In genomic region chr6:146967836-146968235, GRCm38 (mm10) we compare ENCODE assay signal across 39 mouse cellular contexts. TPM values are rescaled to one million over a fixed set of nuclear protein-coding genes. Genes with fewer than 3 reads are reported as not detected.
"Had no signal": no experiment of that assay in that cellular context is flagged by ENCODE, and none has a peak within 500 bp of the region (broad histone marks: within the 10 kb centered on the region; RNA-seq: fewer than 3 reads in every experiment).

No protein-coding gene starts in this region.

- H3K9me3 ChIP-seq: limb, embryonic 10.5 days; limb, embryonic 12.5 days; limb, embryonic 13.5 days; limb, embryonic 15.5 days; liver, embryonic 12.5 days; liver, embryonic 13.5 days; liver, embryonic 15.5 days; lung, embryonic 15.5 days; megakaryocyte, embryonic 14.5 days; midbrain, embryonic 10.5 days; midbrain, embryonic 12.5 days; midbrain, embryonic 13.5 days; midbrain, embryonic 15.5 days; neural tube, embryonic 12.5 days had no signal

- H3K4me3 ChIP-seq: limb, embryonic 10.5 days; limb, embryonic 12.5 days; limb, embryonic 13.5 days; limb, embryonic 15.5 days; liver, embryonic 12.5 days; liver, embryonic 13.5 days; liver, embryonic 15.5 days; lung, embryonic 15.5 days; megakaryocyte, embryonic 14.5 days; midbrain, embryonic 10.5 days; midbrain, embryonic 12.5 days; midbrain, embryonic 13.5 days; midbrain, embryonic 15.5 days; neural tube, embryonic 12.5 days had no signal

- H3K27me3 ChIP-seq: limb, embryonic 12.5 days; limb, embryonic 13.5 days; limb, embryonic 15.5 days; liver, embryonic 12.5 days; liver, embryonic 13.5 days; liver, embryonic 15.5 days; lung, embryonic 15.5 days; megakaryocyte, embryonic 14.5 days; midbrain, embryonic 12.5 days; midbrain, embryonic 13.5 days; midbrain, embryonic 15.5 days; neural tube, embryonic 12.5 days had no signal

- DNase-seq: left cerebral cortex, postnatal 4 days; liver; liver, embryonic 13.5 days; liver, postnatal 0 days; lung, adult 18-20 months; lung, adult 2 months; lung, embryonic 14.5 days; lung, postnatal 10 days; lung, postnatal 14 days; lung, postnatal 36 days; lung, postnatal 4 days; midbrain, embryonic 14.5 days had no signal

- H3K27ac ChIP-seq: limb, embryonic 10.5 days; limb, embryonic 12.5 days; limb, embryonic 13.5 days; limb, embryonic 15.5 days; liver, embryonic 12.5 days; liver, embryonic 13.5 days; liver, embryonic 14.5 days; liver, embryonic 15.5 days; lung, embryonic 15.5 days; macrophage; midbrain, embryonic 10.5 days; midbrain, embryonic 12.5 days; midbrain, embryonic 13.5 days; midbrain, embryonic 15.5 days; neural tube, embryonic 12.5 days had no signal

- H3K36me3 ChIP-seq: limb, embryonic 10.5 days; limb, embryonic 12.5 days; limb, embryonic 15.5 days; liver, embryonic 12.5 days; liver, embryonic 13.5 days; liver, embryonic 15.5 days; lung, embryonic 15.5 days; midbrain, embryonic 10.5 days; midbrain, embryonic 12.5 days; midbrain, embryonic 13.5 days; midbrain, embryonic 15.5 days; neural tube, embryonic 12.5 days had no signal

- H3K4me1 ChIP-seq: limb, embryonic 10.5 days; midbrain, embryonic 10.5 days; midbrain, embryonic 12.5 days; midbrain, embryonic 13.5 days; midbrain, embryonic 15.5 days; neural tube, embryonic 12.5 days had no signal

- H3K4me2 ChIP-seq: limb, embryonic 12.5 days; limb, embryonic 13.5 days; limb, embryonic 15.5 days; liver, embryonic 11.5 days; liver, embryonic 12.5 days; liver, embryonic 13.5 days; liver, embryonic 15.5 days; lung, embryonic 14.5 days; lung, embryonic 15.5 days; midbrain, embryonic 11.5 days; midbrain, embryonic 12.5 days; midbrain, embryonic 13.5 days; midbrain, embryonic 15.5 days; neural tube, embryonic 12.5 days had no signal

RNA-seq across cellular contexts. Expression of gene 1700034J05Rik, which starts 13.6 kb away (rescaled TPM):
- total RNA-seq: left cerebral cortex, postnatal 10 days; left cerebral cortex, postnatal 14 days; left cerebral cortex, postnatal 25 days; left cerebral cortex, postnatal 36 days; left cerebral cortex, postnatal 4 days; liver, adult 2 months; megakaryocyte progenitor cell, adult 5-6 weeks; megakaryocyte, adult 5-6 weeks; megakaryocyte-erythroid progenitor cell, adult 5-6 weeks; midbrain, postnatal 0 days had no signal
- polyA plus RNA-seq: limb, embryonic 11.5 days; liver, adult 2 months; liver, embryonic 13.5 days; liver, embryonic 14.5 days; lung, adult 2 months; macrophage; midbrain, embryonic 14.5 days; midbrain, embryonic 15.5 days; midbrain, postnatal 0 days had no signal
